Mouse (Mus musculus): ENCODE results near the gene Mki67. TPM values are rescaled to one million over a fixed set of nuclear protein-coding genes. Genes with fewer than 3 reads are reported as not detected.

Gene Mki67
- polyA plus RNA-seq, 1 experiment from 2014 or later = 7.2 TPM

DNA sequence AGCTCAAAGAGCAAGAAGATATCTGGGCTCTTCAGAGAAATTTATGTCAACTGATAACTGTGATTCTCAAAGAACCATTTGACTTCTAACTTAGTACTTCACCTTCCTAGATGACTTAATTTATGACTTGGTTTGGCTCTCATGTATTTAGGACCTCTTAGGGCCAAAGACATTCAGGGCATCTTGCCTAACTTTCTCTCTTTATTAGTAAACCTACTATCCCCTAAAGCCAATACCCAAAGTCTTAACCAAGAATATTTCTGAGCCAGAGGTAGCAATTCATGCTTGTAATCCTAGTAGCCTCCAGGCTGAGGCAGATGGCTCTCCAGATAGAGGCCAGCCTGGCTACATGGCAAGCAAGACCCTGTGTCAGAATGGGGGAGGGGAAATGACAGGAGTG lies 55.8 kb downstream of the Mki67 start:
- Histone ChIP-seq H3K9ac (no peak overlapping the region), H3K36me3 (replicated peaks; ENCODE audit: control insufficient read depth, insufficient read depth) (no peaks in the 10 kb centered on the region), H3K4me3 (replicated peaks; ENCODE audit: low read length) (no peak overlapping the region), H3K27ac (no peak overlapping the region), H3K4me1 (replicated peaks; ENCODE audit: control insufficient read depth, insufficient read depth, low read length) (no peaks in the 10 kb centered on the region), H3K4me2 (replicated peaks) (no peak overlapping the region), H3K9me3 (ENCODE audit: control insufficient read depth, low read length) (no peaks in the 10 kb centered on the region), H3K27me3 (ENCODE audit: control insufficient read depth, insufficient read depth, low read length) (no peaks in the 10 kb centered on the region)
- DNase-seq (ENCODE audit: low spot score) (no peak), ATAC-seq (ENCODE audit: low FRiP score) (no peak)

DNA sequence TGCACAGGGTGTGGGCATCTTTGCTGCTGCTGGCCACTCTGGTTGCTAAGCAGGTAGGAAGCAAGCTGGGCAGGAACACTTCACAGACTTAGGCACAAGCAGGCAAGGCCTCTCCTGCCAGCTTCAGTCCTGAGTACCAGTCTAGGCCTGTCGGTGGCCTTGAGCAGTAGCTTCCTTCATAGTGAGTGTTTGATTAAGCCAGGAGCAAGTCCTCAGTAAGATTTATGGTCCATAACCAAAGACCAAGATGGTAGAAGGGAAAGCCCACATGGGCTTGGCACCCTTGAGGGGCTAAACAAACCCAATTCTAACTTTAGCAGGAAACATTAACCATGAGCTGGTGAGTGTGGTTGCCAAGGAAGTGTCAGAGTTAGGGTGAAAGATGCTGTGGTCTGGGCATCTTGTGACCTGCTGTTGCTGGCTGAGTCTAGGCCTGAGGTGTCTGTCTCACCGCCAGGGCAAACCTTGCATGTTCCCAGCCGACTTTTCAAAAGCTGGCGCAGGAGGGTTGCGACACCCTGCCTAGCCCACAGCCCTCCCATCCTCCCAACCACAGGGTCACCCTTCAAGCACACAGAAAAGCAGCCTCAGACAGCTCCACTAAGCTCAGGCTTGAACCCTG lies 56.7 kb downstream of the Mki67 start:
- H3K4me2 ChIP-seq (replicated peaks) = no peak overlapping the region
- no peaks in the 10 kb centered on the region for H3K27me3 ChIP-seq (ENCODE audit: control insufficient read depth, insufficient read depth, low read length)
- no peak overlapping the region for H3K9ac ChIP-seq
- DNase-seq (ENCODE audit: low spot score) (no peak), ATAC-seq (ENCODE audit: low FRiP score) (no peak)
- H3K27ac ChIP-seq = no peak overlapping the region
- H3K9me3 ChIP-seq (ENCODE audit: control insufficient read depth, low read length) = no peaks in the 10 kb centered on the region
- WGBS = 93% methylated on average over 5 of the region's 5 CpGs
- no peaks in the 10 kb centered on the region for H3K4me1 ChIP-seq (replicated peaks; ENCODE audit: control insufficient read depth, insufficient read depth, low read length)
- H3K36me3 ChIP-seq (replicated peaks; ENCODE audit: control insufficient read depth, insufficient read depth) = no peaks in the 10 kb centered on the region
- no peak overlapping the region for H3K4me3 ChIP-seq (replicated peaks; ENCODE audit: low read length)

DNA sequence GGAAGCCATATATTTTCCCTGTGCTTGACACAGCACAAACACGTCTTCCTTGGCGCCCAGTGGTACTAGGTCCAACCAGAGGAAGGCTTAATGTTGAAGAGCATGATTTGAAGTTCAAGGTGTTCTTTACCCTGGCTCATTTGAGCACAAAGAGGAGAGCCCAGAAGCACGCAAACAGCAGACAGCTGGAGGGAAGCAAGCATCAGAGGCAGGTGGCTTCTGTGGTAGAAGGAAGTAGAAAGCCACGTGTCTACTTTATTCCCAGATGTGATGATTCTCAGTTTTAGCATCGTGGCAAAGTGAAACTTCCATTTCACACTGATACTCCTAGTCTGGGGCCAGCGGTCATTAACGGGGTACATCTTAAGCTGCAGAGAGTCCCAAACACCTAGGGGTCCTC lies 58.0 kb downstream of the Mki67 start:
- H3K9me3 ChIP-seq (ENCODE audit: control insufficient read depth, low read length) = no peaks in the 10 kb centered on the region
- H3K4me3 ChIP-seq (replicated peaks; ENCODE audit: low read length) = no peak overlapping the region
- H3K27ac ChIP-seq = no peak overlapping the region
- ATAC-seq (ENCODE audit: low FRiP score) (no peak), DNase-seq (ENCODE audit: low spot score) (no peak)
- no peaks in the 10 kb centered on the region for H3K27me3 ChIP-seq (ENCODE audit: control insufficient read depth, insufficient read depth, low read length)
- no peaks in the 10 kb centered on the region for H3K4me1 ChIP-seq (replicated peaks; ENCODE audit: control insufficient read depth, insufficient read depth, low read length)
- 93% methylated on average over 7 of the region's 7 CpGs for WGBS
- H3K9ac ChIP-seq = no peak overlapping the region
- H3K4me2 ChIP-seq (replicated peaks) = no peak overlapping the region
- no peaks in the 10 kb centered on the region for H3K36me3 ChIP-seq (replicated peaks; ENCODE audit: control insufficient read depth, insufficient read depth)

- H3K4me1 ChIP-seq (replicated peaks; ENCODE audit: control insufficient read depth, insufficient read depth, low read length) = no peaks in the 10 kb centered on the region
- no peak overlapping the region for H3K4me3 ChIP-seq (replicated peaks; ENCODE audit: low read length)
- H3K9ac ChIP-seq = no peak overlapping the region
- no peaks in the 10 kb centered on the region for H3K9me3 ChIP-seq (ENCODE audit: control insufficient read depth, low read length)
- whole genome bisulfite sequencing = 86% methylated on average over 4 of the region's 4 CpGs
- DNase-seq (ENCODE audit: low spot score) (no peak), ATAC-seq (ENCODE audit: low FRiP score) (no peak)
- H3K4me2 ChIP-seq (replicated peaks) = no peak overlapping the region
- no peak overlapping the region for H3K27ac ChIP-seq
- H3K27me3 ChIP-seq (ENCODE audit: control insufficient read depth, insufficient read depth, low read length) = no peaks in the 10 kb centered on the region
- no peaks in the 10 kb centered on the region for H3K36me3 ChIP-seq (replicated peaks; ENCODE audit: control insufficient read depth, insufficient read depth)
Observed at GRCm38 (mm10) chr7:135655113-135655512, 61.0 kb downstream of the Mki67 start.

DNA sequence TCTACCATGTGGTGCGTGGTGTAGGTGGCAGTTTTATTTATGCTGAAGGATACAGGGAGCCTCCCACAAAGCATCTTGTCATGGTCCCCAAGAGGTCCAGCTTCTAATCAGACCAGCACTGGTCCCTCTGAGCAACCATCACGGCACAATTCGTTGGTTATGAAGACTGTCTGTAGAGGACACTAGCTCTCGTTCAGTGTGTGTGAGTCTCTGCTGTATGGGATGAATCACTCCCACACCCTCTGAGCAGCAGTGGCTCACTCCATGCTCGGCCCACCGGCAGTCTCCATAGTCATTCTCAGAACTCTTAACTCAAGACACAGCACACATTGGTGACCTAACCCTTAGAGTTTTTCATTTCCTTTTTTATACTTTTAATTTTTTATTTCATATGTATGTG lies 61.9 kb downstream of the Mki67 start:
- Histone ChIP-seq H3K4me1 (replicated peaks; ENCODE audit: control insufficient read depth, insufficient read depth, low read length) (no peaks in the 10 kb centered on the region), H3K36me3 (replicated peaks; ENCODE audit: control insufficient read depth, insufficient read depth) (no peaks in the 10 kb centered on the region), H3K4me3 (replicated peaks; ENCODE audit: low read length) (no peak overlapping the region), H3K4me2 (replicated peaks) (no peak overlapping the region), H3K9ac (no peak overlapping the region), H3K27me3 (ENCODE audit: control insufficient read depth, insufficient read depth, low read length) (no peaks in the 10 kb centered on the region), H3K9me3 (ENCODE audit: control insufficient read depth, low read length) (no peaks in the 10 kb centered on the region), H3K27ac (no peak overlapping the region)
- 92% methylated on average over 6 of the region's 6 CpGs for WGBS
- no peak for DNase-seq (ENCODE audit: low spot score)
- ATAC-seq (ENCODE audit: low FRiP score) = no peak

DNA sequence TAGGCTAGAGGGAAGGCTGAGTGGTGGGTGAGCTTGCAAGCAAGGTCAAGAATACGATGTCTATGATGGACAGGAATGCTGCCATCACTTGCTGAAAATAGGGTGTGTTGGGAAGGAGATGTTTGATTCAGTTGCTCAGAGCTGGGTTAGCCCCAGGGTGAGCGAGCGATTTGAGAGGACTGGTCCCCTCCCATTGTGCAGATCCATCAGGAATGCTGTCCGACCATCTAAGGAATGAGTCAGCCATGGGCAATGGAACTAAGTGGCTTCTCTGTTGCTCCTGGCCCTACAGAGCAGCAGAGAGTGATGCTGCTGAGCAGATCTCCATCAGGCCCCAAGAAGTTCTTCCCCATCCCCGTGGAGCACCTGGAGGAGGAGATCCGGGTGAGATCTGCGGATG lies 62.6 kb downstream of the Mki67 start:
- WGBS = 90% methylated on average over 7 of the region's 7 CpGs
- Histone ChIP-seq H3K4me1 (replicated peaks; ENCODE audit: control insufficient read depth, insufficient read depth, low read length) (no peaks in the 10 kb centered on the region), H3K4me2 (replicated peaks) (no peak overlapping the region), H3K9me3 (ENCODE audit: control insufficient read depth, low read length) (no peaks in the 10 kb centered on the region), H3K27ac (no peak overlapping the region), H3K27me3 (ENCODE audit: control insufficient read depth, insufficient read depth, low read length) (no peaks in the 10 kb centered on the region), H3K4me3 (replicated peaks; ENCODE audit: low read length) (no peak overlapping the region), H3K36me3 (replicated peaks; ENCODE audit: control insufficient read depth, insufficient read depth) (no peaks in the 10 kb centered on the region), H3K9ac (no peak overlapping the region)
- DNase-seq (ENCODE audit: low spot score) (no peak), ATAC-seq (ENCODE audit: low FRiP score) (no peak)

DNA sequence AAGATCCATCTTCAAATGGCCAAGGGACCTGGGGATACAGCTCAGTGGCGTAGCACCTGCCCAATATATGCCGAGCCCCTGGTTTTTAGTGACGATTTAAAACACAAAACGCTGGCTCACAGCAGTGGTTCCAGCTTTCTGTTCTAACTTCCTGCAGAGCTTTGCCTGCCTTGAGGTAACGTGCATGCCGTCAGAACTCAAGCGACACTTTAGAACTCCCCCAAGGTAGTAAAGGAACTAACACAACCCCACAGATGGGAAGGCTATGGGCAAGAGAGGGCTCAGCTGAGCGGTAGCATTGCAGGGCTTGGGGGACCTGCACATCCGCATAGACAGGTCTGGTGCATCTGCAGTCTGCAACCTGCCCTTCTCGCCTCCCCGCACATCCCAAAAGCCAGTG lies 63.4 kb downstream of the Mki67 start:
- Histone ChIP-seq H3K9ac (no peak overlapping the region), H3K9me3 (ENCODE audit: control insufficient read depth, low read length) (no peaks in the 10 kb centered on the region), H3K4me3 (replicated peaks; ENCODE audit: low read length) (no peak overlapping the region), H3K27ac (no peak overlapping the region), H3K27me3 (ENCODE audit: control insufficient read depth, insufficient read depth, low read length) (no peaks in the 10 kb centered on the region), H3K4me2 (replicated peaks) (no peak overlapping the region), H3K36me3 (replicated peaks; ENCODE audit: control insufficient read depth, insufficient read depth) (no peaks in the 10 kb centered on the region), H3K4me1 (replicated peaks; ENCODE audit: control insufficient read depth, insufficient read depth, low read length) (no peaks in the 10 kb centered on the region)
- DNase-seq (ENCODE audit: low spot score) = no peak
- no peak for ATAC-seq (ENCODE audit: low FRiP score)
- 57% methylated on average over 11 of the region's 11 CpGs for WGBS

DNA sequence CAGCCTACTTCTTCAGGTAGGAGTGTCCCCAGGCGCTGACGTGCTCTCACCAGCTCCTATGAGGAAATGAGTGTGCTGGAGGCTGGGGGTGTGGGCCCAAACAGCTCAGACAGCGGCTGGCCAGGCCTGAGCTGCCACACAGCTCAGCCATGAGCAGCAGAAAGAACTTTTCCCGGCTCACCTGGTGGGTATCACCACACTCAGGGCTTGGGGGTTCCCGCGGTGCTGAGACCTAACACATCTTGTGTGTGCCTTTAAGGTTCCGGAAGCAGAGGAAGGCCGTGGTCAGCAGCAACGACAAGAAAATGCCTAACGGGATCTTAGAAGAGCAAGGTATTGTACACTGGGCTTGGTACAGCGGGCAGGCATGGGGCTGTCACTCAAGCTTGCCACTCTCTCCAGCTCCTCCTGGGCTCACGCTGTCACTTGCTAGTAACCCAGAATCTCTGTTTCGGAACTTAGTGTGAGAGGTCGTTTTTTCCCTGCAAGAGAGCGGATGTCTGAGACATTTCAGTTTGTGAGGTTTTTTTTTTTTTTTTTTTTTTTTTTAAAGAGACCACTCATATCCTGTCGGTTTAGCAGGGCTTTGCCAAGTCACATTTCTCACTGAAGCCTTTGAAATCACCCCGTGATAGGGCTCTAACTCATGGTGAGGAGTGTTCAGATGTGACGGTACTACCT lies 64.2 kb downstream of the Mki67 start:
- H3K36me3 ChIP-seq (replicated peaks; ENCODE audit: control insufficient read depth, insufficient read depth) = no peaks in the 10 kb centered on the region
- ATAC-seq (ENCODE audit: low FRiP score) (no peak), DNase-seq (ENCODE audit: low spot score) (no peak)
- H3K4me2 ChIP-seq (replicated peaks) = no peak overlapping the region
- H3K4me3 ChIP-seq (replicated peaks; ENCODE audit: low read length) = no peak overlapping the region
- no peaks in the 10 kb centered on the region for H3K4me1 ChIP-seq (replicated peaks; ENCODE audit: control insufficient read depth, insufficient read depth, low read length)
- H3K9me3 ChIP-seq (ENCODE audit: control insufficient read depth, low read length) = no peaks in the 10 kb centered on the region
- H3K9ac ChIP-seq = no peak overlapping the region
- no peaks in the 10 kb centered on the region for H3K27me3 ChIP-seq (ENCODE audit: control insufficient read depth, insufficient read depth, low read length)
- WGBS = 65% methylated on average over 18 of the region's 18 CpGs
- no peak overlapping the region for H3K27ac ChIP-seq

DNA sequence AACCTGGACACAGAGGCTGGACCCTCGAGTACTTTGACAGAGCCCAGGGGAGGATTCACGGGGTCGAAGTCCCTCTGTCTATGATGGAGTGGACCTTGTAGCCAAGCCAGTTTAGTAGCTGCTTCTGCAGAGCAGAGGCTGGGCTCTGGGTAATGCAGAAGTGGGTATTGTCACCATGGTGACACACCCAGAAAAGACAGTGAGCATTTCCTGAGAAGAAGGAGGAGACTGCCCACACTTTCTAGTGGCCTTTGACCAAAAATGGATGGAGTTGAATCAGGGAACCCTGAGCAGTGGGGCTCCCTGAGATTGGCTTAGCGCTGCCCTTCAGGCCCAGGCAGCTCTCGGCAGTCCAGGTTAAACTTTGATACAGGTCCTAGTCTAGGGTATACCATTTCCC lies 66.1 kb downstream of the Mki67 start:
- Histone ChIP-seq H3K27ac (no peak overlapping the region), H3K9me3 (ENCODE audit: control insufficient read depth, low read length) (no peaks in the 10 kb centered on the region), H3K36me3 (replicated peaks; ENCODE audit: control insufficient read depth, insufficient read depth) (no peaks in the 10 kb centered on the region), H3K4me2 (replicated peaks) (no peak overlapping the region), H3K9ac (no peak overlapping the region), H3K27me3 (ENCODE audit: control insufficient read depth, insufficient read depth, low read length) (no peaks in the 10 kb centered on the region), H3K4me1 (replicated peaks; ENCODE audit: control insufficient read depth, insufficient read depth, low read length) (no peaks in the 10 kb centered on the region), H3K4me3 (replicated peaks; ENCODE audit: low read length) (no peak overlapping the region)
- 90% methylated on average over 5 of the region's 5 CpGs for whole genome bisulfite sequencing
- ATAC-seq (ENCODE audit: low FRiP score) = no peak
- no peak for DNase-seq (ENCODE audit: low spot score)

DNA sequence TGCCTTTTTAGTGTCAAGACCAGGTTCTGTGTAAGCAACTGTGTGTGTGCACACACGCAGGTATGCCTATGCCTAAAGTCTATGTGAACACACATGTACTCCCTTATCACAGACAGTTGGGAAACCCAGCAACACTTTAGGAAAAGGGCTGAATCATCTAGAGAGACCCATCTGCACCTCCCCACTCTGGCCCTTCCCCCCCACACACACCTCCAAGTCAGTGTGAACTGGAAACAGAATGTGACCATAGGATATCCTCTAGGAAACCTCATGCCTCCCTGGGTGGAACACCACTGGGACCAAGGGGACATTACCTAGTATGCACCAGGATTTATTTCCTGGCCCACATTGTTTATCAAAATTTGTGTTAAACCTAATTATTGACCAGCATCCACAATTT lies 66.9 kb downstream of the Mki67 start:
- DNase-seq (ENCODE audit: low spot score) (no peak), ATAC-seq (ENCODE audit: low FRiP score) (no peak)
- Histone ChIP-seq H3K9me3 (ENCODE audit: control insufficient read depth, low read length) (no peaks in the 10 kb centered on the region), H3K4me3 (replicated peaks; ENCODE audit: low read length) (no peak overlapping the region), H3K27ac (no peak overlapping the region), H3K4me1 (replicated peaks; ENCODE audit: control insufficient read depth, insufficient read depth, low read length) (no peaks in the 10 kb centered on the region), H3K36me3 (replicated peaks; ENCODE audit: control insufficient read depth, insufficient read depth) (no peaks in the 10 kb centered on the region), H3K9ac (no peak overlapping the region), H3K4me2 (replicated peaks) (no peak overlapping the region), H3K27me3 (ENCODE audit: control insufficient read depth, insufficient read depth, low read length) (no peaks in the 10 kb centered on the region)
- WGBS = 100% methylated on average over 1 of the region's 1 CpGs

All from hindbrain, embryonic 14.5 days (tissue).